Mouse (Mus musculus) midbrain, embryonic 15.5 days (tissue): ENCODE results near the gene Ddias. TPM values are rescaled to one million over a fixed set of nuclear protein-coding genes. Genes with fewer than 3 reads are reported as not detected.

Experiments used
- ATAC-seq: fragments of 200-750 bp; cut with Nextera tagmentation; replicated peaks from 2 replicates; pipeline ENCODE4 v1.8.0; 2017; ENCODE audit warnings: moderate TSS enrichment
- H3K27ac ChIP-seq: fragments of 300-500 bp; sonication (generic); 2 replicates; pipeline ENCODE4 v1.5.1; 2015; ENCODE audit warnings: mild to moderate bottlenecking, inconsistent platforms
- H3K27me3 ChIP-seq: fragments of 300-500 bp; sonication (generic); replicated peaks from 2 replicates; pipeline ENCODE4 v1.6.1; 2015; ENCODE audit warnings: inconsistent platforms
- H3K36me3 ChIP-seq: fragments of 300-500 bp; sonication (generic); replicated peaks from 2 replicates; pipeline ENCODE4 v1.6.1; 2015; ENCODE audit warnings: inconsistent platforms
- H3K4me1 ChIP-seq: fragments of 300-500 bp; sonication (generic); 2 replicates; pipeline ENCODE4 v1.6.1; 2015; ENCODE audit warnings: inconsistent platforms
- H3K4me2 ChIP-seq: fragments of 300-500 bp; sonication (generic); 2 replicates; pipeline ENCODE4 v1.6.1; 2015; ENCODE audit warnings: inconsistent platforms, mild to moderate bottlenecking, moderate library complexity
- H3K4me3 ChIP-seq: fragments of 300-500 bp; sonication (generic); 2 replicates; pipeline ENCODE4 v1.5.1; 2015; ENCODE audit warnings: mild to moderate bottlenecking, inconsistent platforms
- H3K9ac ChIP-seq: fragments of 300-500 bp; sonication (generic); 2 replicates; pipeline ENCODE4 v1.6.1; 2015; ENCODE audit warnings: mild to moderate bottlenecking, inconsistent platforms
- H3K9me3 ChIP-seq: fragments of 300-500 bp; sonication (generic); 2 replicates; pipeline ENCODE4 v1.6.1; 2016; ENCODE audit warnings: inconsistent platforms
- WGBS: fragments of 180-500 bp; shearing (Covaris S2); methylation state at CpG from one replicate; pipeline ENCODE4 v1.1.7; 2015; ENCODE audit warnings: mixed read lengths; 5-methylcytosine and 5-hydroxymethylcytosine counted together
- polyA plus RNA-seq: library from polyadenylated mRNA; unstranded; fragments of >200 nt; fragmentation: Nextera tagmentation; extraction: Ambion mirVana; gene quantifications from 2 replicates; pipeline ENCODE4 v1.2.1, GENCODE M21; 2015

Gene Ddias
- polyA plus RNA-seq, 1 experiment from 2014 or later: 4.3 TPM

- WGBS: 87% methylated on average over 6 of the region's 6 CpGs
- H3K36me3 ChIP-seq: no peaks in the 10 kb centered on the region
- ATAC-seq: no peak
These were observed 11.1 kb upstream of the Ddias start for GRCm38 (mm10) chr7:92884998-92885660.

GRCm38 (mm10) chr7:92883850-92884716, 10.0 kb upstream of the Ddias start:
- WGBS: 82% methylated on average over 9 of the region's 9 CpGs

More at GRCm38 (mm10) chr7:92884998-92885660, 11.1 kb upstream of the Ddias start:
- Histone ChIP-seq H3K27ac (no peak overlapping the region), H3K9ac (no peak overlapping the region), H3K4me2 (no peak overlapping the region), H3K27me3 (no peaks in the 10 kb centered on the region), H3K4me1 (no peaks in the 10 kb centered on the region), H3K4me3 (no peak overlapping the region), H3K9me3 (no peaks in the 10 kb centered on the region)

GRCm38 (mm10) chr7:92878575-92879285, 4.7 kb upstream of the Ddias start:
- no peak overlapping the region for H3K27ac ChIP-seq
- H3K4me1 ChIP-seq: peaks cover 11% of the 10 kb centered on the region
- H3K36me3 ChIP-seq: no peaks in the 10 kb centered on the region
- no peak overlapping the region for H3K4me2 ChIP-seq
- H3K9me3 ChIP-seq: no peaks in the 10 kb centered on the region
- ATAC-seq: no peak
- no peaks in the 10 kb centered on the region for H3K27me3 ChIP-seq
- H3K9ac ChIP-seq: no peak overlapping the region
- 87% methylated on average over 7 of the region's 7 CpGs for WGBS
- H3K4me3 ChIP-seq: no peak overlapping the region

More at GRCm38 (mm10) chr7:92883850-92884716, 10.0 kb upstream of the Ddias start:
- Histone ChIP-seq H3K4me2 (no peak overlapping the region), H3K27me3 (no peaks in the 10 kb centered on the region), H3K9ac (no peak overlapping the region), H3K4me1 (no peaks in the 10 kb centered on the region), H3K9me3 (no peaks in the 10 kb centered on the region), H3K27ac (no peak overlapping the region), H3K36me3 (no peaks in the 10 kb centered on the region), H3K4me3 (no peak overlapping the region)
- ATAC-seq: no peak

GRCm38 (mm10) chr7:92876538-92876937, 2.5 kb upstream of the Ddias start:
- no peaks in the 10 kb centered on the region for H3K36me3 ChIP-seq
- peak overlapping the region; percentile 11 for H3K4me2 ChIP-seq
- peaks cover 18% of the 10 kb centered on the region for H3K4me1 ChIP-seq
- no peak overlapping the region for H3K27ac ChIP-seq
- H3K9ac ChIP-seq: no peak overlapping the region
- no peaks in the 10 kb centered on the region for H3K27me3 ChIP-seq
- WGBS: 53% methylated on average over 7 of the region's 7 CpGs
- ATAC-seq: no peak
- H3K4me3 ChIP-seq: no peak overlapping the region
- no peaks in the 10 kb centered on the region for H3K9me3 ChIP-seq

GRCm38 (mm10) chr7:92876066-92876465, 2.0 kb upstream of the Ddias start:
- Histone ChIP-seq H3K27ac (no peak overlapping the region), H3K27me3 (no peaks in the 10 kb centered on the region), H3K4me1 (peaks cover 18% of the 10 kb centered on the region), H3K9ac (no peak overlapping the region), H3K9me3 (no peaks in the 10 kb centered on the region), H3K4me3 (no peak overlapping the region), H3K36me3 (no peaks in the 10 kb centered on the region), H3K4me2 (peak overlapping the region; percentile 68)
- ATAC-seq: no peak
- 50% methylated on average over 3 of the region's 3 CpGs for WGBS

- Histone ChIP-seq H3K4me2 (peak overlapping the region; percentile 68), H3K4me3 (peak overlapping the region; percentile 79), H3K9me3 (no peaks in the 10 kb centered on the region), H3K27me3 (no peaks in the 10 kb centered on the region), H3K36me3 (no peaks in the 10 kb centered on the region), H3K4me1 (peaks cover 18% of the 10 kb centered on the region), H3K27ac (peak overlapping the region; percentile 99), H3K9ac (peak overlapping the region; percentile 90)
- under 1% methylated on average over 29 of the region's 29 CpGs for WGBS
- ATAC-seq: peak; percentile 93
These were observed 838 bp upstream of the Ddias start for GRCm38 (mm10) chr7:92874761-92875408.

GRCm38 (mm10) chr7:92871596-92871995, 2.5 kb downstream of the Ddias start:
- Histone ChIP-seq H3K9ac (no peak overlapping the region), H3K4me1 (peaks cover 18% of the 10 kb centered on the region), H3K27me3 (no peaks in the 10 kb centered on the region), H3K36me3 (no peaks in the 10 kb centered on the region), H3K4me2 (no peak overlapping the region), H3K27ac (no peak overlapping the region), H3K9me3 (no peaks in the 10 kb centered on the region), H3K4me3 (no peak overlapping the region)
- no peak for ATAC-seq
- WGBS: 93% methylated on average over 4 of the region's 4 CpGs

GRCm38 (mm10) chr7:92870161-92870560, 3.9 kb downstream of the Ddias start:
- Histone ChIP-seq H3K4me3 (no peak overlapping the region), H3K36me3 (no peaks in the 10 kb centered on the region), H3K9ac (no peak overlapping the region), H3K9me3 (no peaks in the 10 kb centered on the region), H3K4me2 (no peak overlapping the region), H3K27me3 (no peaks in the 10 kb centered on the region), H3K4me1 (peaks cover 8% of the 10 kb centered on the region), H3K27ac (no peak overlapping the region)
- WGBS: 73% methylated on average over 3 of the region's 3 CpGs
- no peak for ATAC-seq

- H3K9ac ChIP-seq: no peak overlapping the region
- no peaks in the 10 kb centered on the region for H3K4me1 ChIP-seq
- no peak overlapping the region for H3K4me2 ChIP-seq
- no peak for ATAC-seq
- no peak overlapping the region for H3K4me3 ChIP-seq
- no peaks in the 10 kb centered on the region for H3K9me3 ChIP-seq
- no peaks in the 10 kb centered on the region for H3K27me3 ChIP-seq
- H3K36me3 ChIP-seq: no peaks in the 10 kb centered on the region
- 22% methylated on average over 2 of the region's 2 CpGs for WGBS
- no peak overlapping the region for H3K27ac ChIP-seq
These were observed 7.5 kb downstream of the Ddias start for GRCm38 (mm10) chr7:92866526-92866925.

- Histone ChIP-seq H3K9me3 (no peaks in the 10 kb centered on the region), H3K4me2 (no peak overlapping the region), H3K4me3 (no peak overlapping the region), H3K27ac (no peak overlapping the region), H3K36me3 (no peaks in the 10 kb centered on the region), H3K9ac (no peak overlapping the region), H3K27me3 (no peaks in the 10 kb centered on the region), H3K4me1 (no peaks in the 10 kb centered on the region)
- ATAC-seq: no peak
- WGBS: 91% methylated on average over 3 of the region's 3 CpGs
These were observed 25.8 kb downstream of the Ddias start for GRCm38 (mm10) chr7:92848246-92848645.

GRCm38 (mm10) chr7:92842254-92842653, 31.8 kb downstream of the Ddias start:
- Histone ChIP-seq H3K9me3 (no peaks in the 10 kb centered on the region), H3K4me1 (no peaks in the 10 kb centered on the region)

GRCm38 (mm10) chr7:92837907-92838306, 36.1 kb downstream of the Ddias start:
- Histone ChIP-seq H3K36me3 (no peaks in the 10 kb centered on the region; the same call in 1 of the 2 replicates), H3K4me2 (no peak overlapping the region), H3K9me3 (no peaks in the 10 kb centered on the region), H3K27me3 (no peaks in the 10 kb centered on the region), H3K4me3 (no peak overlapping the region), H3K4me1 (no peaks in the 10 kb centered on the region), H3K27ac (no peak overlapping the region), H3K9ac (no peak overlapping the region)
- 72% methylated on average over 3 of the region's 3 CpGs for WGBS
- ATAC-seq: no peak

More at GRCm38 (mm10) chr7:92842254-92842653, 31.8 kb downstream of the Ddias start:
- H3K36me3 ChIP-seq: no peaks in the 10 kb centered on the region
- H3K4me3 ChIP-seq: no peak overlapping the region
- H3K4me2 ChIP-seq: no peak overlapping the region
- 83% methylated on average over 2 of the region's 2 CpGs for WGBS
- H3K27me3 ChIP-seq: no peaks in the 10 kb centered on the region
- ATAC-seq: no peak
- H3K9ac ChIP-seq: no peak overlapping the region
- no peak overlapping the region for H3K27ac ChIP-seq
